Mouse (Mus musculus): Measurements from ENCODE around the gene Ifitm1.

DNA sequence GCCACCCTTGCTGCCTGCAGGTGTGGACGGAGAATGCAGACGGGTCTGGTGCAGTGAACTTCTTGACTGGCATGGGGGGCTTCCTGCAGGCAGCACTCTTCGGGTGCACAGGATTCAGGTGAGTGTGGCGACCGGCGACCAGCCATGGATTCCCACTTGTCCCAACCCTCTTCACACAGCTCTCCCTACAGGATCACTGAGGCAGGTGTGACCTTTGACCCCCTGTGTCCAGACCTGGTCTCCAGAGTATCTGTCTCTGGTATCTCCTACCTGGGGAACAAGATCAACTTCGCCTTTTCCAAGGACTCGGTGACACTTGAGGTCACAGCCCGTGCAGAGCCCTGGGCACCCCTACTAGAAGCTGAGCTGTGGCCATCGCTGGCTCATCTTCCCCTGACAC, 20.7 kb upstream of the Ifitm1 start:
- TF ChIP-seq CTCF (IDR thresholded peaks at IDR 0.05) (no peak), EP300 (IDR thresholded peaks at IDR 0.05) (no peak)
